Mouse (Mus musculus) embryo, embryonic 11 days (tissue): ENCODE results near the gene Casp2.

ENCODE experiments used
- DNase-seq: peaks from one replicate; pipeline ENCODE4 v3.0.0-alpha.2; 2015

Gene Casp2

GRCm38 (mm10) chr6:42282865-42283528 is 18.2 kb downstream of the Casp2 start:
- DNase-seq: no peak

GRCm38 (mm10) chr6:42286448-42286847 is 21.7 kb downstream of the Casp2 start, which contains the start of gene Clcn1:
TSS of gene Clcn1 (plus strand) at chr6:42286685.
- no peak for DNase-seq

DNA sequence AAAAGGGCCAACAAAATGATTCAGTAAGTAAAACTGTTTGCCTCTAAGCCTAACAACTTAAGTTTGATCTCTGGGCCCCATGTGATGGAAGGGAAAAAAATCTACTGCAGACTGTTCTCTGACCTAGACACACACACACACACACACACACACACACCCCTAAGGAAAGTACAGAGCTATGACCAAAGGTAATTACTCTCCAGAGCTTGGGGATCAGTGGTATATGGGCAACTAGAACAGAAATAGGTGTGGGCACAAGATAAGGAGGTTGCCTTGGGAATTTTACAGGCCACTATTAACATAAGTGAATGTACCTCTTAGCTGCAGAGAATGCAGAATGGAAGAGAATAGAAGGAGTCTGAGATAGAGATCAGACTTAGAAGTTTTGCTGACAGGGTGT is 22.8 kb downstream of the Casp2 start:
- DNase-seq: no peak

- no peak for DNase-seq
These were observed 28.5 kb downstream of the Casp2 start for GRCm38 (mm10) chr6:42293327-42293726.

DNA sequence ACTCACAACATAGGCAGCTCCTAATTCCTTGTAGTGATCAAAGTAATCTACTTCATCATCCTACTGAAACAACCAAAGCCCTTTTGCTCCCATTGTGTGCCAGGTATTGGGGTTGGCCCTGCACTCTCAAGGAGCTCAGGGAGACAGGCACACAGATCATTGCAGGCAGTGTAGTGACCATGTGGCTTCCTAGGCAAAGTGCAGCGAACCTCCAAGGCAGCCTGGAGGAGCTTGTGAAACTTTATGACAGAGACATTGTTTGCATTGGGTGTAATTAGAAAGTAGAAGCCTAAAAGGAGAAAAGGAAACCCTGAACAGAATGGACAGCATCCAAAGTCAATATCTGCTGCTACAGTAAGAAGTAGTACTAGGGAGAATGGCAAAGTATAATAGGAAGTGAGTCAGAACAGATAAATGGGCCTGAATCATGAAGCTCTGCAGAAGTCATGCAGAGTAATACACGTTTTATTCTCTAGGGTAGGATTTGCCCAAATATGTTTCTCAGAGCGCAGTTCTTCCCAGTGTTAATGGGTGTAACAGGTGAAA is 30.8 kb downstream of the Casp2 start:
- no peak for DNase-seq

DNA sequence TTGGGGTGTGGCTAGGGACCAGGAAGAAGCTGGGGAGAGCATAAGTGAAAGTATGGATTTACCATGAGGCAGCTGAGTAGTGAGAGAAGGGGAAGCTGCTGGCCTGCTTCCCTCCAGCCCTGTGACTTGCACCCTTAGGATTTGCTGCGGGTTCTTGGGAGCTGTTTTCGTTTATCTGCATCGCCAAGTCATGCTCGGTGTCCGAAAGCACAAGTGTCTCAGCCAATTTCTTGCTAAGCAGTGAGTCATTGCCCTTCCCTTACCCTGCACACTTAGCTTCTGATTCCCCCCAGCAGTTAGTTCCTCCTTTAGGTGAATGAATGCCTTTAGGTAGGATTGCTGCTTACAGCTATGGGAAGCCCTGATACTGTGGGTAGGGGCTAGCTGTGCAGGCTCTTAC is 34.6 kb downstream of the Casp2 start:
- DNase-seq: no peak

DNA sequence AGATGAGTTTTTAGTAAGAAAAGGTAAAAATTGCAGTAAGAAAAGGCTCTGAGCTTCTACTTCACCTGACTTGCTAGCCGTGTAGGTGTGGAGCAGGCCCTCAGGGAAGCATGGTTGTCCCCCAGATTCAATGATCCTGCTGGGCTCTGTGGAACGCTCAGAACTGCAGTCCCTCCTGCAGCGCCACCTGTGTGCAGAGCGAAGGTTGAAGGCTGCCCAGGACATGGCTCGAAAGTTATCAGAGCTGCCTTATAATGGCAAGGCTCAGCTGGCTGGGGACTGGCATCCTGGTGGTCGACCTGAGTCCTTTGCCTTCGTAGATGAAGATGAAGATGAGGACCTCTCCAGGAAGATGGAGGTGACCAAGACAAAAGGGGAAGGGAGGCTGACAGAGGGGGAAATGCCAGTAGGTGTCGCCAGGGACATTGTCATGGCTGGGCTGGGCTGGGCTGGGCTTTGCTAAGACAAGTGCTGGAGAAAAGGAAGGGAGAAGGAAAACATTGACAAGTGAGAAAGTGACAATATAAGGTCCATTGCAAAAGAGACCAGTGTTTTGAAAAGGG is 45.1 kb downstream of the Casp2 start:
- DNase-seq: peak; percentile 7

DNA sequence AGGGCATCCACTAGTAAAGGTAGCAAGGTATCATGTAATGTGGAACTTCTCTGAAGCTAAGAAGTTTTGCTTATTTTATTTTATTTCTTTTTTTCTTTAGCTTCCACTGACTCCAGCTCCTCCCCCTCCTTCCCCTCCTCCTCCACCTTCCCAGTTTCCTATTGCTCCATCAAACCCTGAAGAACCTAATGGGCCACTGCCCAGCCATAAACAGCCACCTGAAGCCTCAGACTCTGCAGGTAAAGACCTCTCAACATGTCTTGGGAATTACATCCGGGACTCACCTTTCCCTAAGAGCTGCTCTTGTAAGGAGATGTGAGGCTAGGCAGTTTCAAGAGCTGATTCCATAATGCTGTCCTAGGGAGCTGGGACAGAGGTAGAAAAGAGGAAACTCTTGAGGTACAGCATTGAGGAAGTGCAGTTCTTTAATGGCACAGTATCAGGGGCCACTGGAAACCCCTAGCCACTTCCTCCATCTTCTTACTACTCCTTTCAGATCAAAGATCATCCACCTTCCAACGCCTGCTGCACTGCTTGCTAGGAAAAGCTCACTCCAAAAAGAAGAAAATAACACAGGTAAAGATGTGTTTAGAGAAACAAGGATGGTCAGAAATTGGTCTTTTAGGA is 45.8 kb downstream of the Casp2 start:
- no peak for DNase-seq

DNA sequence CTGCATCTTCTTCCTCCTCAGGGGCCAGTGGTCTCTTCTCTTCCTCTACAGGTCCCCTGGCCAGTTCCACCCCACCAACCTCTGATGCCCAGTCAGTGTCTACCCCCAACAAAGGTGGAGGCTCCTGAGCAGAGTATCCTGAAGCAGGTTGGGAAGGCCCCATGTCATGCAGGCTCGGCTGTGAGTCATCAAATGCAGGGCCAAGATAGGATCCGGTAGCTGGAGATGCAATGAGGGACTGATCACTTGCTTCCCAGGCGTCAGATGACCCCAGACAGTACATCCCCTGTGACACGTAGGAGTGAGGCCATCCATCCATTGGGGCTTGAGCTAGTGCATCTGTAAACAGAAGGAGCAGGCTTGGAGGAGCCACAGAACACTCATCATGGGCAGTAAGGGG is 53.5 kb downstream of the Casp2 start:
- no peak for DNase-seq

- DNase-seq: peak; percentile 10
These were observed 58.7 kb downstream of the Casp2 start for GRCm38 (mm10) chr6:42323371-42324066.

DNA sequence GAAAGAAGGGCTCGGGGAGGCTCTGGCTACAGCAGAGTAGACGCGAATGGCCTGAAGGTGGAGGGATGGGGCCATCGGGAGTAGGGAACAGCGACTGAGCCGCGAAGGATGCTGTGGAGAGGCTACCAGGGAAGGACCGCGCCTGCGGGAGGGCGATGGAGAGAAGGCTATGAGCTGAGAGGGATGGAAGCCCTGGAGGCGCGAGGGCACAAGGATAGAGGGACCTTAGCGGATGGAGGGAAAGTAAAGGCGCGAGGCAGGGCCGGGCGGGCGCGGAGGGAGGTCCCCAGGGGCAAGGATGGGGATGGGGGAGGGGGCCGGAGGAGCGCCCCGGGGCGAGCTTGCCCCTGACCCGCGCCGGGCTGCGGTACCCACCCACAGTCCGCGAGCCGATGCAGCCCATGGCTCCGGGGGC is 59.3 kb downstream of the Casp2 start:
- peak; percentile 61 for DNase-seq

DNA sequence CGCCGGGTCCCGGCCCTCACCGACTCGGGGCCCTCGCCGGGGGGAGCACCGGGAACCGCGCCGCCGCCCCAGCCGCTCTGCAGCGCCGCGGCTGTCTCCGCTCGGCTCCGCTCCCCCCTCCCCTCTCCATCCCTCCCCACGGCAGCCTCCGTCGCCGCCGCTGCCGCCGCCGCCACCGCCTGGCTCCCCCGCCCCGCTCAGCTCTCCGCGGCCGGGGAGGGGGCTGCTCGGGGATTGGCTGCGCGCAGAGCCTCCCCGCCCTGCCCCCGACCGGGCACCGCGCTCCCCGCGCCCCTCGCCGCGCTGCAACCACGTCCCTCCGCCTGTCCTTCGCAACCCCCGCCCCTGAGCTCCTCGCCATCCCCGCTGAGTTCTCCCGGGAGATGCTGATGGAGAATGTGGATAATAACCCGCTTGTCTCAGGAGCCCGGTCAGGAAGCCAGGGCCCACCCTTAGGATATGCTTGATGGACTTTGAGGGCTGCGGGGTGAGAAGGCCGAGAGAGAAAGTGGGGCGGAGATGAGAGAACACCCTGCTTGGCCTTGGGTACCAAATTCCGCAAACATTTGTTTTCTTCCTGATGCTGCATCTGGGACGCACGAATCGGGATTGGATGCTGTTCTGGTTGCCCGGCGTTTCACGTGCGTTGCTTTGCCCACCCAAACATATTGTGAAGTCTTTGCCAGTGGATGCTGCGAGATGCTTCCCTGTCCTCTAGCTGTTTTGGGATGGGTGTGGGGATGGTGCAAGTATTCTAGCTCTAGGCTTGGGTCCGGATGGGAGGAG is 59.9 kb downstream of the Casp2 start, which contains the start of gene Fam131b:
Fam131b (minus strand) TSS at position 162 of the 786 bp plus-strand sequence.
- DNase-seq: peak; percentile 79

DNA sequence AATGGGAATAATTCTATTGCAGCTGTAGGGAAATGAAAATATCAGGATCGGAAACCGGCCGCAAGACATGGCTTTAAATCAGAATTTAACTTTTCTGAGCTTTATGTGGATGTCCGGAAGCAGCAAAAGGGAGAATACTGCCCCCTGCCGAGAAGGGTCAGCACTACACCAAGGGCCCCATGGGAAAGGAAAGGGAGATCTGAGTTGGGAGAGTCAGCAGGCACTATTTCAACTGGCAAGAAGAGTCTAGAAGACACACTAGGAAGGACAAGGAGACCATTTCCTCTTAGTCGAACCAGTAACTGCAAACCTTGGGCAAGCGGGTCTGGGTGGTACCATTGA is 60.5 kb downstream of the Casp2 start:
- peak; percentile 75 for DNase-seq

- DNase-seq: no peak
These were observed 61.7 kb downstream of the Casp2 start for GRCm38 (mm10) chr6:42326509-42326908.

DNA sequence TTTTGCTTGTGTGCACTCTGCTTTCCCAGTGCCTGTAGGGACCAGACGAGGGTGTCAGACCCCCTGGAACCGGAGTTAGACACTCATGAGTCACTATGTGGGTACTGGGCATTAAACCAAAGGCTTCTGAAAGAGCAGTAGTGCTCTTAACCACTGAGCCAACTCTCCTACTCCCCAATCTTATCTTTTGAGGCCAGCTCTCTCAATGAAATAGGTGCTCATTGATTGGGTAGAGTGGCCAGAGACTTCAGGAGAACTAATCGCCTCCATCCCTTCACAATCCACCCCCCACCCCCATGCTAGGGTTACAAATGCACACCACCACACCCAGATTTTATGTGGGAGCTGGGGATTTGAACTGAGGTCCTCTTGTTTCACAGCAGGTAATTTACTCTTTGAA is 64.0 kb downstream of the Casp2 start:
- DNase-seq: no peak

GRCm38 (mm10) chr6:42330216-42330615 is 65.4 kb downstream of the Casp2 start:
- no peak for DNase-seq

GRCm38 (mm10) chr6:42330946-42331345 is 66.2 kb downstream of the Casp2 start:
- no peak for DNase-seq
